Mouse (Mus musculus): ENCODE measurements around the gene Erg.

GRCm38 (mm10) chr16:95463796-95464195, 122.6 kb downstream of the Erg start:
- TF ChIP-seq CTCF (IDR thresholded peaks at IDR 0.05; ENCODE audit: extremely low read depth, insufficient read length, insufficient replicate concordance, low read depth, low read length) (no peak), POLR2A (IDR thresholded peaks at IDR 0.05; ENCODE audit: low read depth, low read length) (no peak)
